Mouse (Mus musculus) stomach, embryonic 14.5 days (tissue): ENCODE results near the gene Foxr1. TPM values are rescaled to one million over a fixed set of nuclear protein-coding genes. Genes with fewer than 3 reads are reported as not detected.

Source experiments
- ATAC-seq: fragments of 200-750 bp; cut with Nextera tagmentation; 2 replicates; pipeline ENCODE4 v1.8.0; 2017; ENCODE audit warnings: low read depth, moderate TSS enrichment; ENCODE audit not compliant: insufficient number of reproducible peaks, insufficient read depth, low FRiP score
- H3K27ac ChIP-seq: fragments of 300-500 bp; sonication (generic); 2 replicates; pipeline ENCODE4 v1.5.1; 2014; ENCODE audit warnings: mild to moderate bottlenecking, low read length, moderate library complexity, mixed read lengths
- H3K27me3 ChIP-seq: fragments of 300-500 bp; sonication (generic); 2 replicates; pipeline ENCODE4 v1.6.1; 2014; ENCODE audit warnings: low read length, control low read depth, mixed read lengths; ENCODE audit not compliant: control insufficient read depth, insufficient read depth
- H3K36me3 ChIP-seq: fragments of 300-500 bp; sonication (generic); 2 replicates; pipeline ENCODE4 v1.6.1; 2014; ENCODE audit warnings: mild to moderate bottlenecking, control low read depth, low read length, moderate library complexity, mixed read lengths; ENCODE audit not compliant: control insufficient read depth, insufficient read depth
- H3K4me1 ChIP-seq: fragments of 300-500 bp; sonication (generic); 2 replicates; pipeline ENCODE4 v1.6.1; 2014; ENCODE audit warnings: low read length, control low read depth, mixed read lengths; ENCODE audit not compliant: control insufficient read depth, insufficient read depth
- H3K4me2 ChIP-seq: fragments of 300-500 bp; sonication (generic); replicated peaks from 2 replicates; pipeline ENCODE4 v1.6.1; 2014; ENCODE audit warnings: low read depth, low read length, control low read depth
- H3K4me3 ChIP-seq: fragments of 300-500 bp; sonication (generic); 2 replicates; pipeline ENCODE4 v1.5.1; 2014; ENCODE audit warnings: low read depth, low read length, control low read depth
- H3K9ac ChIP-seq: fragments of 300-500 bp; sonication (generic); replicated peaks from 2 replicates; pipeline ENCODE4 v1.6.1; 2014; ENCODE audit warnings: low read depth, mild to moderate bottlenecking, control low read depth, low read length, moderate library complexity, mixed read lengths
- H3K9me3 ChIP-seq: fragments of 300-500 bp; sonication (generic); 2 replicates; pipeline ENCODE4 v1.6.1; 2016; ENCODE audit warnings: low read depth, low read length, control low read depth; ENCODE audit not compliant: control insufficient read depth
- WGBS: fragments of 180-500 bp; shearing (Covaris S2); extraction: QIAGEN DNeasy Blood & Tissue Kit; methylation state at CpG from one replicate; pipeline ENCODE4 v1.1.7; 2014; 5-methylcytosine and 5-hydroxymethylcytosine counted together
- polyA plus RNA-seq: library from polyadenylated mRNA; unstranded; fragments of >200 nt; fragmentation: Nextera tagmentation; extraction: Ambion mirVana; gene quantifications from 2 replicates; pipeline ENCODE4 v1.2.1, GENCODE M21; 2014

The Foxr1 gene
- polyA plus RNA-seq, 1 experiment from 2014 or later = not detected

DNA sequence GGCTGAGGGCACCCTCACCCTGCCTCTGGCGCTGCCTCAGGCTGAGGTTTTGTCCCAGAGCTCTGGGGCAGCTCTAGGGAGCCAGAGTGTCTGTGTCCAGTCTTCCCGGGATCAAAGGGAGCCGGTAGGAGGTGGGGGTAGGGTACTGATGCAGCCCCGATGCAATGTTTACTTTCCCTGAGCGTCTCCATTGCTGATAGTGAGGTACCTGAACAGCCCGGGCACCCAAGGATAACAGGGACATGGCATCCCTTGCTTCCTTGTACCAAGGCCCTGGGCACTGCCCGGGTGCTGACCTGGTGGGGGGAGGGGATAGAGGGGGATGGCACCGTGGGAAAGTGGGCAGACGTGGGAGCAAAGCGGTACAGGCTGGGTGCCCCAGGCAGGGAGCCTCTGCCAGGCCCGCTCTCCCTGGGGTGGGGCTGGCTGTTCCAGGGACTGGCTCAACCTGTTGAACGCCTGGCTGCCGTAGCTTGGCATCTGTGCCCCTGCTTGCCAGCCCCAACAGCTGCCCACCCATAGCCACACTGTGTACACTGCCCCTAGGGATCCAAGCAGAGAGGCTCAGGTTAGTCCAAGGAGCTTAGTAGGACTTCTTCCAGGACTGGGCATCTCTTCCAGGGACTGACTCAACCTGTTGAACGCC, 44.7 kb upstream of the Foxr1 start:
- peak overlapping the region; percentile 18 for H3K9ac ChIP-seq
- ATAC-seq = no peak
- H3K4me2 ChIP-seq = peak overlapping the region; percentile 76
- H3K27me3 ChIP-seq = no peaks in the 10 kb centered on the region
- H3K27ac ChIP-seq = peak overlapping the region; percentile 95
- no peaks in the 10 kb centered on the region for H3K9me3 ChIP-seq
- no peaks in the 10 kb centered on the region for H3K36me3 ChIP-seq
- peak overlapping the region; percentile 84 for H3K4me3 ChIP-seq
- H3K4me1 ChIP-seq = peaks cover 66% of the 10 kb centered on the region
- WGBS = 18% methylated on average over 14 of the region's 14 CpGs

DNA sequence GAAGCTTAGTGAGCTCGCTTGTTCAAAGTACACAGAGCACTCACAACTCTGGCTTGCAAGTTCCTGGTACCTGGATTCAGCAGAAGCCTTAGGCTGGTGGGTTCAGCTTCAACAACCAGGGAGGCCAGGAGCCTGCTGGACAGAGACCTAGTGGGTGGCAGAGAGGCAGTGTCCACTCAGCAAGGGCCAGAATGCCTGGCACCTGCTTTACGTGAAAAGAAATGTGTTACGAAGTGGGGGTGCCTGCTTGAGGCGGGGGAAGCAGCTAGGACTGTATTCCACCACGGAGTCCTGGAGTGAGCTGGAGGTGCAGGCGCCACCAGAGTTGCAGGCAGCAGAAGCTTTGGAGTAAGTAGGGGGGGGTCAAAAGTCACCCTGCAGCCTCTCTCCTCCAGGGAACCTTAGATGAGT, 44.2 kb upstream of the Foxr1 start:
- Histone ChIP-seq H3K9me3 (no peaks in the 10 kb centered on the region), H3K4me3 (peak overlapping the region; percentile 84), H3K27me3 (no peaks in the 10 kb centered on the region), H3K36me3 (no peaks in the 10 kb centered on the region), H3K4me1 (peaks cover 63% of the 10 kb centered on the region), H3K4me2 (peak overlapping the region; percentile 76), H3K9ac (peak overlapping the region; percentile 18), H3K27ac (peak overlapping the region; percentile 95; the same call in 1 of the 2 replicates)
- WGBS = 20% methylated on average over 6 of the region's 6 CpGs
- no peak for ATAC-seq

DNA sequence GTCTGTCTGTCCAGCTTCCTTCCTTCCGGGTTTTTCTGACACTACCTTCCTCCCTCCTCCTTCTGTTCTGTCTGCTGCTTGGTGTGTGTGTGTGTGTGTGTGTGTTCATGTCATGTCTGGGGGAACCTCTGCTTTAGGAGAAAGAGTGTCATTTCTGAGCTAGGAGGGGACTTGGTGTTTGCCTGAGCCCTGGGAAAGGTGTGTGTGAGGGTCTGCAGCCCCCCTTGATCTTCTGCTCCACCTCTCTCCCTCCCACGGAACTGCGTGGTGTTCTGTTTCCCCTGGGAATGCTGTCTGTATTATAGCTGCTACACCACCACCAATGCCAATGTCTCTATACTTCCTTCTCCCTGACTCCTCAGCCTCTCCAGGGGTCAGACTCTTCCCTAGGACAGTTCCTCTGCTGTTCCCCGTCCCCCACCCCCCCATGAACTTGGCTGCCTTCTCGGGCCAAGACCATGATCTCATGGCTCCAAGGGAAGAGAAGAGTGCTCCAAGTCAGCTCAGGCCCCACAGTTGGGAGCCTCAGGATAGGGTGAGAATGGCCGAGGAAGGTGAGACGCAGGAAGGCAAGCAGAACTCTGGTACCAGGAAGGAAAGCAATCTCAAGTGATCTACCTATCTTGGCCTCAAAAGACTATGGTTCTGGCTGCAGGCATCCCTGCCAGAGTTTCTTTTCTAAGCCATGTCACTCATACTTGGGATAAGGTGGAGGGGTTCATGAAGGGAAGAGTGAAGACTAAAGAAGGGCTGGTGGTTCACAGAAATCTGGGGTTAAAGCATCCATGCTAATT, 43.6 kb upstream of the Foxr1 start:
- Histone ChIP-seq H3K36me3 (no peaks in the 10 kb centered on the region), H3K9me3 (no peaks in the 10 kb centered on the region), H3K4me3 (peak overlapping the region; percentile 84), H3K27ac (no peak overlapping the region), H3K27me3 (no peaks in the 10 kb centered on the region), H3K9ac (peak overlapping the region; percentile 18), H3K4me1 (peaks cover 57% of the 10 kb centered on the region), H3K4me2 (peak overlapping the region; percentile 76)
- 21% methylated on average over 7 of the region's 7 CpGs for WGBS
- ATAC-seq = no peak

DNA sequence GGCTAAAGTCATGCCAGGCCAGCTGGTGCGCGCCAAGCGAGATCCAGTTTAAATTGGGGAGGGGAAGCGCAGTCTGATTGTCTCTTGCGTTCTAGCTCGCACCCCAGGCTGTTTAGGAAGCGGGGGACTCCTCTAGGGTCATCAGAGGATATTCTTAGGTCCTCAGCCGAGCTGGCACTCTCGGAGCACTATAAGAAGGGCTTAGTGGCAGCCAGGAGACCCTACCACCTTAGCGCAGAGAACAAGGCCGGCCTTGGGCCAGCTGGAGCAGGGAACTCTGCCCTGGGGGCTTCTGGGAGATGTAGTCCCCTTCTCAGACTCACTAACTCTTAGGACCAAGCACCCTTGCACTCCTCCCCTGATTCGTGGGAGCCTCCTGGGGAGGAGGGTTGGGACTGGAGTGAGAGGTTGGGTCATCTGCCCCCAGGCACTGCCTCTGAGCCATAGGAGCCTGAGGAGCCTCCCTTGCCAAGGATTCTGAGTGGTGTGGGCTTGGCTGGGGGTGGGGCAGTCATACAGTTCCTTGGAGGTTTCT, 42.6 kb upstream of the Foxr1 start:
- H3K9me3 ChIP-seq = no peaks in the 10 kb centered on the region
- no peaks in the 10 kb centered on the region for H3K27me3 ChIP-seq
- 0% methylated on average over 12 of the region's 12 CpGs for WGBS
- peak overlapping the region; percentile 90 for H3K9ac ChIP-seq
- H3K27ac ChIP-seq = peak overlapping the region; percentile 87
- peak overlapping the region; percentile 76 for H3K4me2 ChIP-seq
- peak overlapping the region; percentile 84 for H3K4me3 ChIP-seq
- peaks cover 48% of the 10 kb centered on the region for H3K4me1 ChIP-seq
- peak; percentile 19; the same call in 1 of the 2 replicates for ATAC-seq
- H3K36me3 ChIP-seq = no peaks in the 10 kb centered on the region

DNA sequence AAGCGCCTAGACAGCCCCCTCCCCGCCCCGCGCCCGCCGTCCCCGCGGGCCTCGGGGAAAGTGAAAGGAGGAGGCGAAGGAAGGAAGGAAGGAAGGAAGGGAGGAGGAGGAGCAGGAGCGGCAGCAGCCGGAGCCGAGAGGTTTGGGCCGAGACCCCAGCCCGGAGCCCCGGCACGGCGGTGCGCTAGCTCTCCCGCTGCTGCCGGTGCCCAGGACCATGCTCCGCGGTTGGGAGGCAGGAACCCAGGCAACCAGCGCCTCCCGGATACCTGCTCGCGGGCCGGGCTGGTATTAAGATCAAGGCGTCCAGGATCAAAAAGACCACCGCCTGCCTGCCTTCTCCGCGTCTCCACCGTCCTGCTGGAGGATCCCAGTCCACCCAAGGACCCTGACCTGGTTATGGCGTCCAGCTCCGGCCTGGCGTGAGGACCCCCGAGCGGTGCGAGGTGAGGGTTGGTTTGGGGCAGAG, 42.1 kb upstream of the Foxr1 start:
- WGBS = under 1% methylated on average over 38 of the region's 39 CpGs
- Histone ChIP-seq H3K4me1 (peaks cover 43% of the 10 kb centered on the region), H3K27me3 (no peaks in the 10 kb centered on the region), H3K36me3 (no peaks in the 10 kb centered on the region), H3K4me3 (peak overlapping the region; percentile 84), H3K27ac (peak overlapping the region; percentile 87), H3K9ac (peak overlapping the region; percentile 90), H3K4me2 (peak overlapping the region; percentile 76), H3K9me3 (no peaks in the 10 kb centered on the region)
- no peak for ATAC-seq

DNA sequence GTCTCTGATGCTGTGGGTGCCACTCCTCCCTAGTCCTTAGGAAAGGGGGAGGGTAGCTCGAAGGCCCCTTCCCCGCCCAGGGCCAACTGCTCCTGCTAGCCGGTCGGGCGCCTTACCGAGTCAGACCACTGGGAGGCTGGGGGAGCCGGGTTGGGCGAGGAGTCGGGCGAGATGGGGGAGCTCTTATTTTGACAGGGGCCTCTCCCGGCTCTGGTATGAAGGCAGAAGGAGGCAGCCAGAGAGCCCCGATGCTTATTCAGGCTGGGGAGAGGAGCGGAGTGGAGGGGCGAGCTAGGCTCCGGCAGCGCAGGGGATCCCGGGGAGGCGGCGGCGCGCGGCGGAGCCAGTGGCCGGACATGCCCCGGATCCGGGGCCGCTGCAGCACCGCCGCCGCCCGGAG, 41.6 kb upstream of the Foxr1 start, which contains the start of gene Bcl9l:
TSS of gene Bcl9l (plus strand) at position 274 of the 400 bp plus-strand sequence.
- under 1% methylated on average over 27 of the region's 31 CpGs for WGBS
- H3K9me3 ChIP-seq = no peaks in the 10 kb centered on the region
- no peaks in the 10 kb centered on the region for H3K27me3 ChIP-seq
- H3K9ac ChIP-seq = peak within 1 kb of the TSS; percentile 90
- H3K4me3 ChIP-seq = peak within 1 kb of the TSS; percentile 84
- peak; percentile 60 for ATAC-seq
- peak within 1 kb of the TSS; percentile 76 for H3K4me2 ChIP-seq
- H3K36me3 ChIP-seq = no peaks in the 10 kb centered on the region
- H3K4me1 ChIP-seq = peaks cover 42% of the 10 kb centered on the region
- peak within 1 kb of the TSS; percentile 87 for H3K27ac ChIP-seq

DNA sequence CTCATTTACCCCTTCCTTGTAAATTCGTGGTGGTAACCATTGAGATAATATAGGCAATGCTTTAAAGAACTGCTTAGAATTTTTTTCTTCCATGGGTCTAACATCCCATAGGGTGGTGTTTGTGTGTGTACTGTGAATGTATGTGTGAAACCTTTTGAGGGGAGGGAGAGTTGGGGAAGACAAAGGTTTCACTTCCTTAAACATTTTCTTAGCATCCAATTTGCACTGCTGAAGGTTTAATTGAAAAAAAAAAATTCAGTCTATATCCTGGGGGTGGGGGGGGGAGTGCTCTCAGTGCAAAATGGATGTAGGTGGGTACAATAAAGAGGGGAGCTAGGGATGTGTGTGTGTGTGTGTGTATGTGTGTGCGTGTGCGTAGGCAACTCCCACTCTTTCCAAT, 41.2 kb upstream of the Foxr1 start:
- Histone ChIP-seq H3K4me1 (peaks cover 41% of the 10 kb centered on the region), H3K4me3 (peak overlapping the region; percentile 84), H3K9ac (0 out of 2 replicates have a peak overlapping the region, but pooled peaks have one; percentile 90), H3K4me2 (peak overlapping the region; percentile 76), H3K27ac (peak overlapping the region; percentile 87; the same call in 1 of the 2 replicates), H3K27me3 (no peaks in the 10 kb centered on the region), H3K9me3 (no peaks in the 10 kb centered on the region), H3K36me3 (no peaks in the 10 kb centered on the region)
- ATAC-seq = no peak
- 12% methylated on average over 3 of the region's 3 CpGs for WGBS

DNA sequence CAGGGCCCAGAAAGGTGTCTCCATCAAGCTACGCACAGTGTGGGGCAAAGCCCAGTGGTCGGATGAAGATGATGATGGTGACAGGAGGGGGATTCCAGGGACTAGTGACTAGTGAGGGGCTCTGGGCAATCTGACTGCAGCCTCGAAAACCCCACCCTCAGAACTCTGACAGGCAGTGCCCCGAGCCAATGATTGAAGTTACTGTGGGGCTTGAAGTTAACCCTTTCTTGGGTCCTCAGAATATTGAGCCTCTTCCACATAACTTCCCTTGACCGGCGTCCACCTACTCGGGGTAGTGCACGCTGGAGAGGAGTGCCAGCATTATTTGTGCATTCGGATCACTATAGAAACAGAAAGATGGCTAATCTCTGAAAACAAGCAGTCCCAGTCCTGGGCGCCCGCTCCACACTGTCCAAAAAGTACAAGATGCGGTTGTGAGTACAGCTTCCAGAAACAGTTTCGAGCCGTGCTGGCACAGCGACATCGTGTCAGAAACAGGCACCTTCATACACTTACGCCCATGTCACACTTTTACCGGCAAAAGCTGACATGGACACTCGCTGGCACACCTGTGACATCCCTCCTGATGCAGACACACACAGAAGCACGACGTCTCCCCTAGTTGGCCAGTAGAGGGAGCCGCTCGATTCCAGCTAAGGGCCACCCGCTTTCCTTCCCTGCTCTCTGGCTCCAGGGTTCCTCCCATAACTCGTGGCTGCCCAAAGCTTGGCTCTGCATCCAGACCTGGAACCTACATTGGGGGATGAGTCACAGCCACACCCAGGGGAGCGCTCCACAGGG, 38.9 kb upstream of the Foxr1 start:
- peak; percentile 49; the same call in 1 of the 2 replicates for ATAC-seq
- no peaks in the 10 kb centered on the region for H3K27me3 ChIP-seq
- peak overlapping the region; percentile 82 for H3K4me2 ChIP-seq
- no peaks in the 10 kb centered on the region for H3K9me3 ChIP-seq
- peak overlapping the region; percentile 99 for H3K27ac ChIP-seq
- H3K36me3 ChIP-seq = no peaks in the 10 kb centered on the region
- peak overlapping the region; percentile 71 for H3K9ac ChIP-seq
- under 1% methylated on average over 26 of the region's 26 CpGs for WGBS
- peaks cover 18% of the 10 kb centered on the region for H3K4me1 ChIP-seq
- H3K4me3 ChIP-seq = peak overlapping the region; percentile 77
